Mouse (Mus musculus) adrenal gland, adult 8-10 months (tissue): ENCODE measurements at regions not wholly inside any gene's neighbourhood (a gene's known extent, or its start where the extent isn't known, plus 50 kb on each side); places are given as distances from the start of the nearest gene placed in this dataset.

Source experiments
- DNase-seq: peaks from one replicate; pipeline ENCODE4 v3.0.0; 2022

DNA sequence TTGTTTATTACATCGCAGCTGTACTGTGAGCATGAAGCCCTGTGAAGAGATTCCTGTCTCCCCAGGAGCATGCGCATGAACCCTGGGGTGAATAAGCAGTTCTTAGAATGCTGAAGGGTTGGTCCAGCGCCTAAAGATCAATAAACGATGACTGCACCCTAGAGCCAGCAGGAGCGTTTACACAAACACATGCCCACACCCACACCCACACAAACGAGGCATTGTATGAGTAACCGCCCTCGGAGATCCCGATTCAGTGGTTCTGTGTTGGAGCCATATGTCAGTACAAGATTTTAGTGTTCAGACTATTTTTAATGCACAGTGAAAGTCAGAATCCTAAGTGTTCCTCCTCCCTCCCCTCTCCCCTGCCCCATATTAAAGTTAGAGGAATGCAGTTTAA is 57.3 kb downstream of the Edn1 start:
- DNase-seq = no peak

DNA sequence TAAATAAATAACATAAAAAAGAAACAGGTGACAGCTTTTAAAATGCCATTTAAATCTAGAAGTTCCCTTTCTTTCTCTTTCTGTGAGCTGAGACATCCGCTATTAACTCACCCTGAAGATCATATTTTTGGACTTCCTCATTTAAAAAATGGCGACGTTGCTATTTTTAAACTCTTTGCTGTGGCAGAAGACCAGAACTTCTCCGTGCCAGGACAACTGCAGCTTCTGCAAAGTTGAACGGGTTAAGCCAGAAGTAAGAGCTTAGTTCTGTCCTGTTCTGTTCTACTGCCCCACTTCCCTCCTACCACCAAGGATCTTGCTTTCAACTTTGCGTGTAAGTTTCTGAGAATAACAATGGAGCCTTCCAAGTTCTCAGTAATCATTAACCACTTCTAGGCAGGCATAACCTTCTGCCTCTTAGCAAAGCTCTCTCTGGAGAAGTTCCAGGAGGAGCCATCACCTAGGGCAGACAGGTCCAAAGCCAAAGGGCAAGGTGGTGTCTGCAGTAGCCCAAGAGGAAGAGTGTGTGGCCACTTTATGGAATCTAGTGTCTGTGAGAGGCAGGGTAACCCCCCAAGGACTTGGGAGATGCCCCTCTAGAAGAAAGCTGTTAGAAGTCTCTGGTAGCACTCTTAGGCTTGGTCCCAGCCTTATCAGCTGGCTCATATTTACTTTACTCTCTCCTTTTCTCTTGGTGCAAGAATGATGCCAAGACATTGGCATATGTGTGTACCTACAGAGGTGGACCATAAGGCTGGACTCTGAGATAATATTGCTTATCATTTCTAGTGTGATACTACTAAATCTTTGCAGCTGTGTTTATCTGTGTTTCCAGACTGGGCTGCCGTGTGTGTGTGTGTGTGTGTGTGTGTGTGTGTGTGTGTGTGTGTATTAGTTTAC is 66.6 kb downstream of the Edn1 start:
- no peak for DNase-seq

DNA sequence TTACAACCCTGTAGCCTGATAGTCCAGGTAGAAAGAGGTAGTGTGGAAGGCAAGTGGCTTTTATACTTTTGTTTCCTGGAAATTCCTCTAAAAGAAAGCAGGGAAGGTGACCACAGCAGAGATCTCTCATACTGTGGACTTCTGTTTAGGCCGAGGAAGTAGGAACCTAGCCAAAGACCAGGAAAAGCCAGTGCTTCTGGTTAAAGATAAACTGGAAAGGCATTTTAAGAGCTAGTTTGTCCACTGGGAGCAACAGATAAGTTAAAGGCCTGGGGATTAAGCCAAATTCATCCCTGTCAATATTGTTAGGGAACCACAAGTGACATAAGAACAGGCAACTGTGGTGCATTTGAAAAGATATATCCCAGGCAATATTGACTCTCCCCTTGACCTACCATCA is 68.5 kb downstream of the Edn1 start:
- no peak for DNase-seq

DNA sequence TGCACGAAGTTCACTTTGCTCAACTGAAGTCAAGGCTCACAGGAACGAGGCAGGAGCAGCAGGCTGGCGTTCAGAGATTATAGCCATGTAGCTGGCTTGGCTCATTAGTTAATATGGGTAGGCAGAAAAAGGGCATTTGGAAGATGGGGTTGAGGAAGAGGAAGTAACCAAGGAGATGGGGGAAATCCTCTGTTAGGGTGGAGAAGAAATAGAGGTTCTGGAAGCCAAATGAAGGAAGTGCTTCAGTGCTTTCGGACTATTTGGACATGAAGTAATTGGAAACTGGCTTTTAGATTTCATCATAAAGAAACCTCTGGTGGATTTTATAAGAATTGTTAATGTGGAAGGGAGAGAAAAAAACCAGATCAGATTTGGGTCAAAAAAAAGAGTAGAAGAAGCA is 70.9 kb downstream of the Edn1 start:
- DNase-seq = no peak

DNA sequence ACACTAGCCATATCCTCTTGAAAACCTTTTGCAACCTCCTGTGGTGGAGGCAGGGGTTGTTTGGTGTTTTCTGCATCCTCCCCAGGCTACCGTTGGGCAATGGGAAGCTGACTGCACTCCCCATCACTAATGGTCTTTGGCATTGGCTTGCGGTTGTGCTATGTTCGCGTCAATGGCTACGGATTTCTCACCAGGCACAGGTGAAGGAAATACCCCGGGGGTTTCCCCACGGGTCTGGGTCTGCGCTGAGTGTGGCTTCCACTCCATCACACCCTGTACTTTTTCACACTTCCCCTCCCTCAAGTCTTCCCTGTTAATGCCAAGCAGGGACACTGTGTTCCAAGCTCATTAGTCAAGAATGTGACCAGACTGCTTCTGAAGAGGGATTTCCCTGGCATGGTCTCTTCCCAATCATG is 72.9 kb downstream of the Edn1 start:
- DNase-seq = no peak

DNA sequence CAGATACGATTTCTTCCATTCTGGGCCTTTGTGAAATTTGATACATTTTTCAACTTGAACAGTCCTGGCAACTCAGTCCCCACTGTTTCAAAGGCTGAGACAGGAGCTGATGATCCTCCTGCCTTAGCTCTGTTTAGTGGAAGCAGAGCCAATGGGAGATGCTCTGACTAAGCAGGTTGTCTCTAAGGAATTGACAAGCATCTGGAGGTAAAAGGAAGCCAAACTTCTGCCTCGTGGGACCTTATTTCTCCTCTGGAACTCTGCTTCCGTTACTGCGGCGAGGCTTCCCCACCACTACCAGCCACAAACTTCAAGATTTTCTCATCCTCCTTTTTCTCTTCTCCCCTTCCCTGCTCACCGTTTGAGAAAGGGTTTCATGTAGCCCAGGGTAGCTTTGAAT is 78.4 kb downstream of the Edn1 start:
- no peak for DNase-seq

DNA sequence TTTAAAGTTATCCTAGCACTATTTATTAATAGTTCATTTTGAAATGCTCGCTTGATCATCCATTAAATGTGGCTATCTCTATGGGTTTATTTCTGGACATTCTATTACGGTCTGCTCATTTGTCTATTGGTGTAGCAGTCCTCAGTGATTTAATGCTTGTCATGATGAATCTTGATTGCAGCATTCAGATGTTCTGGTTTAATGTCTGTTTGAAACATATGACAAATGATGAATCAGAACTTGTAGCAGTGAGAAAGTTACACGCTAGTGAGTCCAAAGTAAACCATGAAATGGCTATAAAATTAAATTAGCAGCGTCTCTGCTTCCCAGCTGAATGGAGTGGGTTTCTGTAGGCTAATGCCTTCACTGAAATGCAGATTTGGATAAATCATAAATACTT is 81.8 kb downstream of the Edn1 start:
- no peak for DNase-seq

DNA sequence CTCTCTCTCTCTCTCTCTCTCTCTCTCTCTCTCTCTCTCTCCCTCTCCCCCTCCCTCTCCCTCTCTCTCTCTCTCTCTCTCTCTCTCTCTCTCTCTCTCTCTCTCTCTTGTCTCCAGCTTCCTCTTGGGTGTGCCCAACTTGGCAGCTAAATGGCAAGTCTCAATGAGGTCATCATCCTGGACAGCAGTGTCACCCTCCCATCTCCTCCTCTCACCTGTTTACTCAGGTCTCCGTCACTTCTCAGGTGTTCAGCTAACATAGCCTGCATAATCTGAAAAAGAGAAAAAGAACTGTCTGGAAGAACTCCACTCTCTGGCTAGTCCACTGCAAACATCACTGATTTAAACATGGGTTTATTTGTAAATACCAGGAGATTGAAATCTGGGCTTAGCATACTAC is 89.1 kb downstream of the Edn1 start:
- no peak for DNase-seq

DNA sequence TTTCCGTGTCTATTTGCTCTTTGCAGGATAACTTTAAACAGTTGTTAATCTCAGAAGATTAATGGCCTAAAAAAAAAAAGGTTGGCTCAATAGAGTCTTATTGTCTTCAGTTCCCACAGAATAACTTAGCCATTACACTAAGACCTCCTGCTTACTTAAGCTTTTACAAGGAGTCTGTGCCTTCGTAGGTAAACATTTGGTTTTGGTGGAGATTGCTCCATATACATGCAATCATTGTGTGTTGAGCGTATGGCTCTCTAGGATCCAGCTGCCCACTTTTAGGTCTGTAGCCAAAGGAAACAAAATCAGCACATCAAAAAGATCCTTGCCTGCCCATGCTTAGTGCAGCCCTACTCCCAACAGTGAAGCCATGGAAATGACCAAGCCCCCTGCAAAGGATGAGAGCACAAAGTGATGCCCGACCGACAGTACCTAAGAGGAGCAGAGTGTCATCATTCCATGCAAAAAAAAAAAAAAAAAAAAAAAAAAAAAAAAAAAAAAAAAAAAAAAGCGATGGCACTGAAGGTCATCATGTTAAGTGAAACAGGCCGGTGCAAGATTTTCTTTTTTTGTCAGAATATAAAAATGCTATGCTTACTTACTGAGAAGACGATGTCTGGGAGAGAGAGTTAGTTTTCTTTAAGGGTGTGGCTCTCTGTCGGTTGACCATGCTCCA is 90.2 kb downstream of the Edn1 start:
- DNase-seq = no peak

DNA sequence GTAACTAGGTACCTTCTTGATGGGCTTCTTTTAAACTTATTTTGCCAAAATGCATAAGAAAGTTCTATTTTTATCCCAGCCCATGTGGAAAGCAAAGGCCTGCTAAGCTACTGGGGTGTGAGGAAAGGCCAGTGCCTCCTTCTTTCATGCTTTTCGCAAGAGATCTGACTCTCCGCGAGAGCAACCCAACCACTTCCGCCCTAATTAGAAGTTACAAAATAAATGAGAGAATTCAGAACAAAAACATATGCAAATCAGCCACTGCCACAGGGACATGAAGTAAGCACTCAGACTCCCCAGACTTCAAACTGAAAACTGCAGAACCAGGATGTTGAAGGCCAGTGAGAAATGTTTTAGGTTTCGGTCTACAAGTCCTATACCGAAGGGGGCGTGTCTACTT is 91.4 kb downstream of the Edn1 start:
- DNase-seq = no peak

DNA sequence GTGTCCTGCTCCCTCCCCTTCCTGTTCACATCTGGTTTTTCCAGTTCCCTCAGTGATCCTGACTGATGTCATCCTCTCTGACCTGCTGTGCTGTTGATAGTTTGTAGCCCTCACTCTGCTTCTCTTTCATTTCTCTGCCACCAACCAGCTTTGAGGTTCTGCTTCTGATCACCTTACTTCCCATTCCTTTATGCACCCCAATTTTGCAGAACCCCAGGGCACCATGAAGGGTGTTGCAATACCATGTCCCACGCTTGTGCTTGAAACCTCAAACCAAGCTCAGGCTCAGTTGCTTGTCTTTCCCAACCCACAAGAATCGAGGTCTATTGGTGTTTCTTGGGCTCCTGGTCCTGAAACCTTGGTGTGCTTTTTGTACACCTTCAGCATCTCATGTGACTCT is 93.3 kb downstream of the Edn1 start:
- no peak for DNase-seq

DNA sequence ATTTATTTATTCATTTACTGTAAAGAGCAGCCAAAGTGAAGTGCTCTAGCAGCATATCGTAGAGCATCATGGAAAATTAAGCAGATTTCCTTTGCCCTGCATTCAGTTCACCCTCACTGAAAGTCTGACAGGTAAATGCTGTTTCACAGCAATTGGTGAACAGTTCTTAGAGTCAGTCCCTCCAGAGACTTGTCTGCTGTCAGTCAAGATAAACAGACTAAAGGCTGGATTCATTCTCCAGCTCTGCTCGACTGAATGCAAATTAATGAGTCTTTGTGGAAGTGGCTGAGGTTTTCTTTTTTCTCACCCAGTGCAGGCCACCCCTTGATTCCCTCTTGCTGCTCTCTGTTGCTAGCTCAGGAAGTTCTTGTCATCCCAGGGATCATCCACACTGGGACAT is 100.2 kb downstream of the Edn1 start:
- DNase-seq = no peak

DNA sequence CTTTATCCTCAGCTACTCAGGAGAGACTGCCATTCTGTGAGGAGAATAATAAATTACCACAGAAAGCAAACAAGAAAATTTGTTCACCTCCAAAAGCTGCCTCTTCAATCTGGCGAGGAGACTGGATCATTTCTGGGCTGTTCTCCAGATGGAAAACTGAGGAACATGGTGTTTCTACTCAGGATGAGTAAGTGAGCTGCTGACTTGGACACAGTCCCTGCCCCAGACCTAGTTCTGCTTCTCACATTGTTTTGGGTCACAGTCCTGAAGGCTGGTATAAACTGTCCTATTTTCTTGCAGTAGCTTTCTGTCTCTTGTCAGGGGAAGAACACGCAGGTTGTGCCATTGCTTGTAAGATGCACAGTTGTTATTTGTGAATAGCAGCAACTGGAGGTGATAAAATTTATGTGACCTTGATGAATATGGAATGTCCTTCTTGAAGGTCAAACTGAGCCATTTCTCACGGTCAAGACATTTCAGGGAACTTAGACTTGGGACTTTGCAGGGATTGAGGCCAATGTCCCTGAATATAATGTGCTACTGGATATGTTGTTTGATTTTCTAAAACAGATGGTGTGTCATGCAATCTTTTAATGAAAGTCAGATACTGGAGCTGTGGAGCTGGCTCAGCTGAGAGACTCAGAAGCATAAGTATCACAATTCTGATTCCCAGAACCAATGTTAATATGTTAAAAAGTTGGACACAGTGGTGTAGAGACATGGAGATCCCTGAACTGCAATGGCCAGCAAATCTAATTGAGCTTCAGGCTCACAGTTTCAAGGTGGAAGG is 102.2 kb downstream of the Edn1 start:
- DNase-seq = peak; percentile 2

DNA sequence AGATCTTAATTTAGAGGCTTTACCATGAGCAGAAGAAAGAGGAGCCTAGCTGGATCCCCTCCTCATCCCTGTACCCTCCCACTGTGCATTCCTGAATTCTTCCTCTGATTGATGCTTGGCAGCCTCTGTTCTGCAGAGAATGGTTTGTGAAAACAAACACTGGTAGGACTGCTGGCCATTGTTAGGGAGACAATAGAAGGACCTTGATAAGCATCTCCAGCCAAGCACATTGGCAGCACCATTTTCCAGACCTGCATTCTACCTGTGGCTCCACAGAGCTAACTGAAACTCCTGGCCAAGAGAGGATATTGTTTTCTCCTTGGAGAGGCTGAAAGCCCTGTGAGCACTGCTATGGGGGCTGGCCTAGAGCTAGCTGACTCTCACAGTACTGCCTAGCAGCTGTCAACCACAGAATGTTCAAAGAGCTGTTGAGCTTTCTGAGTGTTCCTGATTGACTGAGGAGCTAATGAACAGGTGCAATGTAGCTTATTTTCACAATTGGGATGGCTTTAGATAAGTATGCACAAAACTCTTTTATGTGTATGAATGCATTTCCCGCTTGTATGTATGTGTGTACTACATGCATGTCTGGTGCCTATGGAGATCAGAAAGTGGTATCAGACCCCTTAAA is 111.5 kb downstream of the Edn1 start:
- DNase-seq = no peak

DNA sequence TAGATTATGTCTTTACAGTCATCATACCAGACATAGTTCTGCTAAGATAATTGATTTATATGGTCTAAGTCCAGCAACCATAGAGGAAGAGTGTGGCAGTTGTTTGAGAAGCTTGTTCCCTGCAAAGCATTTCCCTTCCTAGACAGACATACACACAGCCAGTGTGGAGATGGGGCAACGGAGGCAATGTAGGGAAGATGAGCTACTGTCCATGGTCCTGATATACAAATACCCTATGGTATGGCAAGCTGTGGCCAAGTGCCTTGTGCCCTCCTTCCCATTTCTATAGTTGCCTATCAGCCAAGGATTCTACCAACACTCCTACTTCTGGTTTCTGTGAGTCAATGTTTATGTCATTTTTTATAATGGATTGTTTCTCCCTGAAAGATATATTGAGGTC is 145.6 kb downstream of the Edn1 start:
- no peak for DNase-seq

DNA sequence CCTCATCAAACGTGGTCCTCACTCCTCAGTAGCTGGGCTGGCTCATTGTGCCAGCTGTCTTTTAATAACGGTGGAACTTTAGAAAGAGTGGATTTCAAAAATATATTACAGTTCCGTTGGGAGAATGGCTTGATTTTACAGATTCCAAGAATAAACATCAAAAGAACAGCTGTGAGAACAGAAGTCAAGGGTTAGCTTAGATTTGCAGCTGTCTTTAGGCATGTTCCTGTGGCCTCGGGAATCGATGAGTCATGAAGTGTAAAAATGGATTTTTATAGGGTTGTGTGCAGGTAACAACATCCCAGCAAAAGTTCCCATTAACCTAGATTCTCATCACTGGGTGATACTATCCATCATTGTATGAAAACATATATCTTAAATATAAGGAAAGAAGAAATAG is 152.4 kb downstream of the Edn1 start:
- no peak for DNase-seq

DNA sequence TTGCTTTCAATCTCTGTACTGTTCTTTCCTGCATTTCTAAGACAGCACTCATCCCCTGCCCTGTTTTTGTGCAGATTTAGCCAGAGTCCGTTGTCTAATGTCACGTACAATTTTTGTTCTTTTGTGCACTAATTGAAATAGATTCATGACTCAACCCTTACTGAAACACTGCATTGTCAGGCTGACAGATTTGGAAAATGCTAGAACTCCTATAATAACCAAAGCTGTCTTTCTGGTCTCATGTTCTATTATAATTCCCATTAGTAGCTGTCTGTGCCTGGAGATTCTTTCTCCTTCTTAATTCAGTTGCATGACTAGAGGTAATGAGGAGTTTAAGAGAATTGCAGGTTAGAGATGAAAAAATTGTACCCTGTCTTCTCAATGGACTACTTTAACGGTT is 158.6 kb downstream of the Edn1 start:
- DNase-seq = no peak

DNA sequence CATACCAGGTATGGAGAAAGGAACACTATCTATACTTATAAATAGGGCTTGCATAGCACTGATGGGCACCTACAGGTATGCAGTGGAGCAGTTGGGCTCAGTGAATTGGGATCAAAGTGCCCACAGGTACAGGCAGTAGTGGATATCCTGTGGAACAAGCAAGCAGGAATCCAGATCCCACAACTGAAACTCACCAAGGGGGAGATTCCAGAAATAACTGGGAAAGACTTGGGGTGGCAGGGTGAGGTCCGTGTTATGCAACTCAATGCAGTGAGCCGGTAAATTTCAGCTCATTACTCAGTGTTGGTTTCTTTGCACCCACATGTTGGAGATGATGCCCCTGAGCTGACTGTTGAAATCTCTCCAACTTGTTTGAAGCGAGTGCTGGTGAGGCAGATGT is 177.5 kb downstream of the Edn1 start:
- DNase-seq = no peak

DNA sequence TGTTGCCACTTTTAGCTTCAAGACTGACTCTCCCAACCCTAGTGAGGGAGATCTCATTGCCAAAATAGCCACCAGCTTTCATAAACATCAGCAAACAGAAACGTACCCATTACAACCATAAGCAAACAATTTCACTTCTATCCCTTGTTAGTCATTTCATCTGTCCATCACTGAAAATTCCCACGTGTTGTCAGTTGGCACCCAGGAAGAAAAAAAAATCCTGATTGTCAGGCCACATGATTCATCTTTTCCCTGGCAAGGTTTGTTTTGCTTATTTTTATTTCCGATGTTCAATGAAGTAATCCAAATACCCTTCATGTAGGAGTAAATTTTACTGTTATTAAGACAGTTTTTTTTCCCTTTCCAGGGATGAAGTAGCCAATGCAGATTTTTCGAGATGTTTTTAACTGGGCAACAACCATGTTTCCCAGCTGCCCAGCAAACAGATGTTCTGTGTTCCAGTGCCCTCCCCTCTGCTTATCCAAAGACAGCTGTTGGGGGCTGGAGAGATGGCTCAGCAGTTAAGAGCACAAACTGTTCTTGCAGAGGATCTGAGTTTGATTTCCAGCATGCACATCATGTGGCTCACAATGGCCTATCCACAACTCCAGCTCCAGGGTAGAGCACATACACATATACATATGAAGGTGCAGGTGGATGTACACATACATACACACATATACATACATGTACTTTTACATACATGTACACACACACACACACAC is 189.3 kb upstream of the Phactr1 start:
- no peak for DNase-seq

DNA sequence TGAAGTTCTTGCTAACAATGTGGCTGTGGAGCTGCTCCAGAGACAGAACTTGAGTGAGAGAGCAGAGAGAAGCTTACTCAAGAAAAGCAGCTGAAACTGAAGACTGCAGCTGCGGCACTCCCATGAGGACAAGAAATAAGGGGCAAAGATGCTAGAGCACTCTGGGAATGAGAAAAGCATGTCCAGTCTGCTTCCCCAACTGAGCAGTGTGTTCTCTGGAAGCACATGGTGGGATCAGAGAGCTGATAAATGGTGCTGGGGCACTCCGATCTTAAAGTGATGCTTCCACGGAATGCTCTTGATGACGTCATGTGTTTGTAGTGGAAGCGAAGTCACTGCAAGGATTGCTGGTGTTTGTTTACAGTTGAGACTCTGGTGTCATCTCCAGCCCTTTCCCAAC is 186.1 kb upstream of the Phactr1 start:
- no peak for DNase-seq

DNA sequence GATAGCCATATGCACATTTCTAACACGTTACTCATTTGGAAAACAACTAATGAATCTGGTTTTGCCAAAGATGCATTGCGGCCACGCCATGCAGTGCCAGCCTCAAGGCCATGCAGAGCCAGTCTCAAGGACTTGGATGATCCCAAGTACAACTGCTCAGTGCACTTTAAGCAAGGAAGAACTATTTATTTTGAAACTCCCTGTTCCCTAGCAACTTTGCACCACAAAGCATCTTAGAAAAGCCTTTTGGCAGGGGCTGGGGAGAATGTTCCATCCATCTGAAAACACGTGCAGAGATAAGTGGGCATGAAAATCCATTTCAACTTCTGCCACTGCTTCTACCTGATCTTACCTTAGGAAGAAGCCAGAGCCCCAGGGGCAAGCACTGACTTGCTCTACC is 182.1 kb upstream of the Phactr1 start:
- peak; percentile 21 for DNase-seq

DNA sequence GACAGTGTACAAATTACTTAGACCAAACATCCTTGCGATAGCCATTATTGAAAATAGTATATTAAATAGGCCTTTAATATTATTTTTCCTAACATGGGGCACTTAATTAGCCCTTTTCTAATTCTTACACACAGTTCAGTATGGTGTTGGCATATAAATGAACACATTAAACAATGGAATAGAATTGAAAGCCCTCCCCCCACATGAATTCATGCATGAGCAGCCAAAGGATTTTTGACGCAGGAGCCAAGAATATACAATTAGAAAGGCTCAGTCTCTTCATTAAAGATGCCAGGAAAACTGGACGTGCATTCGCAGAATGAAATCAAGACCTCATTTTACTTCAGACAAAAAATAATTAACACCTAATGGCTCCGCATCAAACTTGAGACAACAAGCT is 172.9 kb upstream of the Phactr1 start:
- DNase-seq = no peak
